Mouse (Mus musculus) CH12.LX (cell line): Measurements from ENCODE around the gene Cenpx. TPM values are rescaled to one million over a fixed set of nuclear protein-coding genes. Genes with fewer than 3 reads are reported as not detected.

Source experiments
- DNase-seq: peaks from one replicate; pipeline ENCODE4 v3.0.0-alpha.2; 2013; ENCODE audit errors: extremely low read depth
- H3K27ac ChIP-seq: 2 replicates; pipeline ENCODE4 v1.5.1; 2012; ENCODE audit warnings: low read depth, mild to moderate bottlenecking, control low read depth, moderate library complexity; ENCODE audit not compliant: insufficient read depth
- H3K27me3 ChIP-seq: replicated peaks from 2 replicates; pipeline ENCODE3; 2012; ENCODE audit warnings: inconsistent platforms
- H3K36me3 ChIP-seq, 2 experiments: replicated peaks in 1 of 2; 2 replicates each; pipeline versions ENCODE3 to v1.6.1; 2012; ENCODE audit warnings: inconsistent platforms in 1 of 2, low read length in 1 of 2, mild to moderate bottlenecking in 1 of 2, mixed read lengths in 1 of 2, moderate library complexity in 1 of 2; ENCODE audit not compliant: control insufficient read depth in 1 of 2, insufficient read depth in 1 of 2
- H3K4me1 ChIP-seq, 2 experiments: 2 replicates each; pipeline ENCODE4 v1.6.1; 2012; ENCODE audit warnings: inconsistent platforms in 1 of 2, moderate library complexity in 1 of 2; ENCODE audit not compliant: insufficient read depth in 2 of 2, control insufficient read depth in 1 of 2
- H3K4me2 ChIP-seq: 2 replicates; pipeline ENCODE4 v1.6.1; 2012; ENCODE audit warnings: low read depth, mild to moderate bottlenecking, control low read depth; ENCODE audit not compliant: poor library complexity, insufficient read depth, severe bottlenecking
- H3K4me3 ChIP-seq, 3 experiments: fragments of 150-350 bp in 1 of 3; sonication (generic) in 1 of 3; replicated peaks in 1 of 3; 2 replicates each; pipeline versions ENCODE3 to v1.5.1; 2011 to 2012; ENCODE audit warnings: low read depth in 2 of 3, low read length in 2 of 3, mild to moderate bottlenecking in 2 of 3, moderate library complexity in 2 of 3, control low read depth in 1 of 3, improper control_type of control experiment in 1 of 3, inconsistent platforms in 1 of 3, mixed read lengths in 1 of 3; ENCODE audit not compliant: poor library complexity in 1 of 3
- H3K79me2 ChIP-seq: replicated peaks from 2 replicates; pipeline ENCODE4 v1.6.1; 2012; ENCODE audit warnings: mild to moderate bottlenecking, moderate library complexity; ENCODE audit not compliant: control insufficient read depth, poor library complexity, insufficient read depth, severe bottlenecking; ENCODE audit errors: extremely low read depth
- H3K9ac ChIP-seq: 2 replicates; pipeline ENCODE4 v1.6.1; 2012; ENCODE audit warnings: low read depth, mild to moderate bottlenecking, control low read depth, moderate library complexity; ENCODE audit not compliant: insufficient read depth
- H3K9me3 ChIP-seq: replicated peaks from 2 replicates; pipeline ENCODE3; 2012; ENCODE audit warnings: low read length, inconsistent platforms, mixed read lengths
- BHLHE40 ChIP-seq: IDR thresholded peaks from 2 replicates; pipeline ENCODE4 v1.6.1; 2011; ENCODE audit warnings: mild to moderate bottlenecking, low read depth, low read length, improper control_type of control experiment
- CHD2 ChIP-seq: IDR thresholded peaks from 2 replicates; pipeline ENCODE4 v1.6.1; 2011; ENCODE audit warnings: low read length, improper control_type of control experiment
- CTCF ChIP-seq, 2 experiments: IDR thresholded peaks in 1 of 2; conservative IDR thresholded peaks in 1 of 2; 2 replicates each; pipeline ENCODE4 v1.5.1; 2011 to 2012; ENCODE audit warnings: low read depth in 2 of 2, low read length in 2 of 2, improper control_type of control experiment in 1 of 2, inconsistent platforms in 1 of 2, mild to moderate bottlenecking in 1 of 2, moderate library complexity in 1 of 2
- E2F4 ChIP-seq: IDR thresholded peaks from 2 replicates; pipeline ENCODE4 v1.6.1; 2011; ENCODE audit warnings: low read depth, low read length, improper control_type of control experiment; ENCODE audit not compliant: insufficient replicate concordance
- HCFC1 ChIP-seq: IDR thresholded peaks from 2 replicates; pipeline ENCODE4 v1.6.1; 2012; ENCODE audit warnings: low read depth, mild to moderate bottlenecking, inconsistent platforms, low read length, improper control_type of control experiment
- IRF4 ChIP-seq: IDR thresholded peaks from 2 replicates; pipeline ENCODE4 v1.6.1; 2014; ENCODE audit warnings: low read depth, mild to moderate bottlenecking, inconsistent platforms, low read length, improper control_type of control experiment
- MAFK ChIP-seq: IDR thresholded peaks from 2 replicates; pipeline ENCODE4 v1.6.1; 2011; ENCODE audit warnings: low read length, improper control_type of control experiment; ENCODE audit not compliant: insufficient replicate concordance
- MAZ ChIP-seq: IDR thresholded peaks from 2 replicates; pipeline ENCODE4 v1.6.1; 2012; ENCODE audit warnings: low read depth, mild to moderate bottlenecking, inconsistent platforms, low read length, improper control_type of control experiment, moderate library complexity
- MEF2A ChIP-seq: IDR thresholded peaks from 2 replicates; pipeline ENCODE4 v1.6.1; 2014; ENCODE audit warnings: low read depth, mild to moderate bottlenecking, inconsistent platforms, low read length, improper control_type of control experiment, borderline replicate concordance
- MXI1 ChIP-seq: IDR thresholded peaks from 2 replicates; pipeline ENCODE4 v1.6.1; 2011; ENCODE audit warnings: mild to moderate bottlenecking, low read depth, low read length, improper control_type of control experiment
- MYC ChIP-seq: IDR thresholded peaks from 2 replicates; pipeline ENCODE4 v1.6.1; 2011; ENCODE audit warnings: low read depth, mild to moderate bottlenecking, improper control_type of control experiment, low read length
- NELFE ChIP-seq: IDR thresholded peaks from 2 replicates; pipeline ENCODE4 v1.6.1; 2011; ENCODE audit warnings: low read depth, low read length, improper control_type of control experiment
- NRF1 ChIP-seq: IDR thresholded peaks from 2 replicates; pipeline ENCODE4 v1.6.1; 2014; ENCODE audit warnings: low read depth, mild to moderate bottlenecking, inconsistent platforms, low read length, improper control_type of control experiment, moderate library complexity
- PAX5 ChIP-seq: IDR thresholded peaks from 2 replicates; pipeline ENCODE4 v1.6.1; 2012; ENCODE audit warnings: low read length, inconsistent platforms, mixed read lengths
- RAD21 ChIP-seq: IDR thresholded peaks from 2 replicates; pipeline ENCODE4 v1.6.1; 2011; ENCODE audit warnings: low read depth, mild to moderate bottlenecking, low read length, improper control_type of control experiment, moderate library complexity
- RCOR1 ChIP-seq: conservative IDR thresholded peaks from 2 replicates; pipeline ENCODE4 v1.6.1; 2012; ENCODE audit warnings: low read depth, mild to moderate bottlenecking, inconsistent platforms, low read length, improper control_type of control experiment
- TCF12 ChIP-seq: IDR thresholded peaks from 2 replicates; pipeline ENCODE4 v1.6.1; 2014; ENCODE audit warnings: low read depth, mild to moderate bottlenecking, inconsistent platforms, low read length, improper control_type of control experiment
- USF2 ChIP-seq: conservative IDR thresholded peaks from 2 replicates; pipeline ENCODE4 v1.6.1; 2011; ENCODE audit warnings: low read depth, low read length, improper control_type of control experiment
- ZKSCAN1 ChIP-seq: IDR thresholded peaks from 2 replicates; pipeline ENCODE4 v1.6.1; 2012; ENCODE audit warnings: low read depth, inconsistent platforms, low read length, improper control_type of control experiment, borderline replicate concordance
- ZMIZ1 ChIP-seq: IDR thresholded peaks from 2 replicates; pipeline ENCODE4 v1.6.1; 2012; ENCODE audit warnings: low read depth, mild to moderate bottlenecking, inconsistent platforms, low read length, improper control_type of control experiment
- dilution Hi-C: fragments of 300-500 bp; cut with MboI; formaldehyde crosslinking; loops from 2 replicates; pipeline ENCODE4 v1.14.3; 2020; ENCODE audit warnings: low sequenced_read_pairs; ENCODE audit not compliant: extremely low pct_unique_long_range_greater_than_20kb, extremely low pct_ligation_motif_present
- in situ Hi-C: fragments of 300-500 bp; cut with MboI; formaldehyde crosslinking; loops from 3 replicates; pipeline ENCODE4 v1.14.3; 2019; ENCODE audit warnings: low sequenced_read_pairs, low pct_ligation_motif_present, low pct_unique_long_range_greater_than_20kb, mixed read lengths
- polyA plus RNA-seq: library from polyadenylated mRNA; unstranded; fragments of >175 nt; gene quantifications from 2 replicates; pipeline ENCODE4 v1.2.1, GENCODE M21; 2012; ENCODE audit warnings: low read depth; ENCODE audit not compliant: insufficient read length
- total RNA-seq, 2 experiments: library from RNA; depleted of rRNA; stranded (reverse); fragments of 300-350 nt in 1 of 2; fragments of >200 nt in 1 of 2; gene quantifications; 2 replicates each; pipeline ENCODE4 v1.2.3; 2012 to 2014

Cenpx gene
- total and polyA plus RNA-seq, 3 experiments = 76.5 to 122 (median 101) TPM

DNA sequence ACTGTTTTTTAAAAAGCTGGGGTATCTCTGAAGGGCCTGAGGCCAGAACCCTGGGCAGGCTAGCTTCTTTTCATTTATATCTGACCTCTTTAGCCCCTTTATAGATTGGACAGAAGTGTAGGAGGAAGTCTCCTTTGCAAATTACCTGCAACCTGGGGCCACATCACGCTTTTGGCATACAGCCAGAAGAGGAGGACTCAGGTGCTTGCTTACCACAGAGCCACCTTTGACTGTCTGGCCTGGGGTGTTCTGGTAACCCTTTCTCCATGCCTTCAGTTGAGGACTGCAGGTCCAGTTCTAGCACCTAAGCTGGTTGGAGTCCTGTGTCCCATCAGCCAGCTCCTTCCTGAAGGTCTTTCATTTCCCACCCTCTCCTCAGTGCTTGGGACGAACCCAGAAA is 4.0 kb downstream of the Cenpx start:
- DNase-seq = no peak
- Histone ChIP-seq H3K4me1 (peaks cover 17 to 47% of the 10 kb centered on the region in 2 experiments), H3K9ac (no peak overlapping the region), H3K9me3 (no peaks in the 10 kb centered on the region), H3K36me3 (peaks cover 32 to 73% of the 10 kb centered on the region in 2 experiments), H3K79me2 (no peaks in the 10 kb centered on the region), H3K4me2 (no peak overlapping the region), H3K4me3 (no peak overlapping the region), H3K27me3 (no peaks in the 10 kb centered on the region), H3K27ac (no peak overlapping the region)
- dilution Hi-C loops = no loop called here
- TF ChIP-seq TCF12 = no peak
- TF ChIP-seq CTCF (conservative IDR thresholded peaks at IDR 0.05 in 1 of 2, IDR thresholded peaks at IDR 0.05 in 1 of 2; ENCODE audit: low read depth in 2 of 2, low read length in 2 of 2) = no peak
- TF ChIP-seq ZMIZ1 = no peak
- TF ChIP-seq NRF1 = no peak
- TF ChIP-seq IRF4 = no peak
- no peak for TF ChIP-seq USF2
- TF ChIP-seq RCOR1 = no peak
- TF ChIP-seq MEF2A = no peak
- no peak for TF ChIP-seq NELFE
- no peak for TF ChIP-seq MAZ
- no peak for TF ChIP-seq HCFC1
- no peak for TF ChIP-seq ZKSCAN1
- TF ChIP-seq CHD2 = no peak
- no peak for TF ChIP-seq E2F4
- no peak for TF ChIP-seq MYC
- TF ChIP-seq BHLHE40 = no peak
- TF ChIP-seq RAD21 = no peak
- no peak for TF ChIP-seq MXI1
- in situ Hi-C loops = no loop called here

DNA sequence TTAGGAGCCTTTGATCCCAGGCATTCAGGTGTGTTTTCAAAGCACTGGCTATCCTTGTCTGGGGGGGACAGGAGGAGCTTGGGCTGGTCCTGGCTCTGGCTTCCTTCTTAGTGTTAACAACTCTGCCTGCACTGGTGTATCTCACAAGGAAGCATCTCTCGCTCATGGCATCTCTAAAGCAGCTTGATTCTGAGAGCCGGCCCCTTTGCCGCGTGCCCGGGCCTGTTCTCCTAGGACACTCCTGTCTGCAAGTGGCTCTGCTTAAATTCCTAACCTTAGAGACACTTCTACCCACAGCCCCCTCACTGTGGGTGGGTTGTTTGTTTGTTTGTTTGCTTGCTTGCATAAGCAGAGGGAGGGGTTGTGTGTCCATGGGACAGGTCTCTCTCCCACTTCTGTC is 5.6 kb downstream of the Cenpx start:
- H3K27ac ChIP-seq = no peak overlapping the region
- no peak overlapping the region for H3K4me3 ChIP-seq
- 0 out of 2 replicates have a peak overlapping the region, but pooled peaks have one; percentile 1 for H3K4me2 ChIP-seq
- in situ Hi-C loops = no loop called here
- no peaks in the 10 kb centered on the region for H3K27me3 ChIP-seq
- peaks cover 17 to 43% of the 10 kb centered on the region in 2 experiments for H3K4me1 ChIP-seq
- dilution Hi-C loops = no loop called here
- no peaks in the 10 kb centered on the region for H3K9me3 ChIP-seq
- H3K9ac ChIP-seq = no peak overlapping the region
- TF ChIP-seq PAX5 (no peak), HCFC1 (no peak), MAFK (no peak), CTCF (conservative IDR thresholded peaks at IDR 0.05 in 1 of 2, IDR thresholded peaks at IDR 0.05 in 1 of 2; ENCODE audit: low read depth in 2 of 2, low read length in 2 of 2) (no peak), E2F4 (no peak), RCOR1 (no peak)
- H3K79me2 ChIP-seq = no peaks in the 10 kb centered on the region
- no peak for DNase-seq
- H3K36me3 ChIP-seq = peaks cover 39 to 88% of the 10 kb centered on the region in 2 experiments
